Mouse (Mus musculus): ENCODE results near the gene Olfr90.

DNA sequence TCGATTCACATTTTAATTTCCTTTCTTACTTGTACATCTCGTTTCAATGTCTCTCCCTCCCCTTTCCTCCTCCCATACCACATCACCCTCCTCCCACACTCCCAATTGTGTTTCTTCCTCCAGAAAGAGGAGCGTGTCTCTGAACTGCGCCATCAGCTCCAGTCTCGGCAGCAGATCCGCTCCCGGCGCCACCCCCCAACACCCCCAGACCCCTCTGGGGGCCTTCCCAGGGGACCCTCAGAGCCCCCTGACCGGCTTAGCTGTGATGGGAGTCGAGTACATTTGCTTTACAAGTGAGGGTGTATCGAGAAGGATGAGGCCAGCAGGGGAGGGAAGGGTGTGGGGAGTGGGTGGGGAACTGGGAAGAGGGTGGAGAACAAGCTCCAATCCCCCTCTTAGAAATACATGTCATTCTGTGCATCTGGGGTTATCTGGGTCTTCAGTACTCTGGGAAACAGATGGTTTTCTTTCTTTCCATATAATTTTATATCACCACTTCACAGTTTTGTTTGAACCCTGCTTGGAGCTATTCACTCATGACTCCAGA is 15.5 kb downstream of the Olfr90 start:
- no peak for TF ChIP-seq POLR2A (IDR thresholded peaks at IDR 0.05; ENCODE audit: borderline replicate concordance, low read depth, low read length)
- TF ChIP-seq CTCF (IDR thresholded peaks at IDR 0.05; ENCODE audit: low read depth, low read length): no peak
